Mouse (Mus musculus) lung, embryonic 15.5 days (tissue): ENCODE measurements around the gene Plxna4. TPM values are rescaled to one million over a fixed set of nuclear protein-coding genes. Genes with fewer than 3 reads are reported as not detected.

Experiments used
- ATAC-seq: fragments of 200-750 bp; cut with Nextera tagmentation; 2 replicates; pipeline ENCODE4 v1.8.0; 2017; ENCODE audit warnings: moderate number of reproducible peaks, borderline replicate concordance; ENCODE audit not compliant: low FRiP score, low TSS enrichment; ENCODE audit errors: extremely low read depth
- H3K27ac ChIP-seq: fragments of 300-500 bp; sonication (generic); 2 replicates; pipeline ENCODE4 v1.5.1; 2015; ENCODE audit warnings: moderate library complexity, mild to moderate bottlenecking, inconsistent platforms
- H3K27me3 ChIP-seq: fragments of 300-500 bp; sonication (generic); 2 replicates; pipeline ENCODE4 v1.6.1; 2015; ENCODE audit warnings: inconsistent platforms
- H3K36me3 ChIP-seq: fragments of 300-500 bp; sonication (generic); 2 replicates; pipeline ENCODE4 v1.6.1; 2015; ENCODE audit warnings: inconsistent platforms
- H3K4me1 ChIP-seq: fragments of 300-500 bp; sonication (generic); 2 replicates; pipeline ENCODE4 v1.6.1; 2015; ENCODE audit warnings: inconsistent platforms
- H3K4me2 ChIP-seq: fragments of 300-500 bp; sonication (generic); 2 replicates; pipeline ENCODE4 v1.6.1; 2015; ENCODE audit warnings: inconsistent platforms, mild to moderate bottlenecking, moderate library complexity
- H3K4me3 ChIP-seq: fragments of 300-500 bp; sonication (generic); 2 replicates; pipeline ENCODE4 v1.5.1; 2015; ENCODE audit warnings: mild to moderate bottlenecking, inconsistent platforms
- H3K9ac ChIP-seq: fragments of 300-500 bp; sonication (generic); 2 replicates; pipeline ENCODE4 v1.6.1; 2015; ENCODE audit warnings: inconsistent platforms
- H3K9me3 ChIP-seq: fragments of 300-500 bp; sonication (generic); 2 replicates; pipeline ENCODE4 v1.6.1; 2016; ENCODE audit warnings: inconsistent platforms
- WGBS: fragments of 180-500 bp; shearing (Covaris S2); methylation state at CpG from one replicate; pipeline ENCODE4 v1.1.7; 2015; 5-methylcytosine and 5-hydroxymethylcytosine counted together
- polyA plus RNA-seq: library from polyadenylated mRNA; unstranded; fragments of >200 nt; fragmentation: Nextera tagmentation; extraction: Ambion mirVana; gene quantifications from 2 replicates; pipeline ENCODE4 v1.2.1, GENCODE M21; 2015

The Plxna4 gene
- polyA plus RNA-seq, 1 experiment from 2014 or later, result 2.1 TPM

GRCm38 (mm10) chr6:32122584-32123265, 465.3 kb downstream of the Plxna4 start:
- WGBS, result 81% methylated on average over 4 of the region's 4 CpGs
- Histone ChIP-seq H3K27me3 (no peaks in the 10 kb centered on the region), H3K4me1 (no peaks in the 10 kb centered on the region), H3K9me3 (no peaks in the 10 kb centered on the region), H3K9ac (no peak overlapping the region), H3K27ac (no peak overlapping the region), H3K36me3 (no peaks in the 10 kb centered on the region), H3K4me3 (no peak overlapping the region), H3K4me2 (no peak overlapping the region)
- ATAC-seq, result no peak

- no peaks in the 10 kb centered on the region for H3K9me3 ChIP-seq
- H3K27ac ChIP-seq, result no peak overlapping the region
- no peaks in the 10 kb centered on the region for H3K4me1 ChIP-seq
- no peak overlapping the region for H3K9ac ChIP-seq
- no peak for ATAC-seq
- 40% methylated on average over 1 of the region's 1 CpGs for WGBS
- H3K4me2 ChIP-seq, result no peak overlapping the region
- no peak overlapping the region for H3K4me3 ChIP-seq
- H3K36me3 ChIP-seq, result no peaks in the 10 kb centered on the region
- H3K27me3 ChIP-seq, result no peaks in the 10 kb centered on the region
Observed at GRCm38 (mm10) chr6:32120931-32121330, 467.1 kb downstream of the Plxna4 start.

- WGBS, result 32% methylated on average over 2 of the region's 2 CpGs
- Histone ChIP-seq H3K9me3 (no peaks in the 10 kb centered on the region), H3K27me3 (no peaks in the 10 kb centered on the region), H3K4me3 (no peak overlapping the region), H3K4me2 (no peak overlapping the region), H3K36me3 (no peaks in the 10 kb centered on the region), H3K9ac (no peak overlapping the region), H3K27ac (no peak overlapping the region), H3K4me1 (no peaks in the 10 kb centered on the region)
- no peak for ATAC-seq
Observed at GRCm38 (mm10) chr6:32109207-32109606, 478.8 kb downstream of the Plxna4 start.

GRCm38 (mm10) chr6:32105547-32106275, 482.3 kb downstream of the Plxna4 start:
- ATAC-seq, result no peak
- H3K36me3 ChIP-seq, result no peaks in the 10 kb centered on the region
- 33% methylated on average over 9 of the region's 9 CpGs for WGBS

More at GRCm38 (mm10) chr6:32105547-32106275, 482.3 kb downstream of the Plxna4 start:
- Histone ChIP-seq H3K4me1 (no peaks in the 10 kb centered on the region), H3K27me3 (no peaks in the 10 kb centered on the region), H3K4me2 (no peak overlapping the region), H3K9me3 (no peaks in the 10 kb centered on the region), H3K27ac (no peak overlapping the region), H3K4me3 (no peak overlapping the region), H3K9ac (no peak overlapping the region)
